Mouse (Mus musculus) heart, postnatal 0 days (tissue): ENCODE measurements around the gene Gtsf1. TPM values are rescaled to one million over a fixed set of nuclear protein-coding genes. Genes with fewer than 3 reads are reported as not detected.

ENCODE experiments used
- ATAC-seq: fragments of 200-750 bp; cut with Nextera tagmentation; 2 replicates; pipeline ENCODE4 v1.8.0; 2017; ENCODE audit warnings: low read depth, moderate number of reproducible peaks, moderate library complexity; ENCODE audit not compliant: insufficient read depth
- DNase-seq: peaks from one replicate; pipeline ENCODE4 v3.0.0-alpha.2; 2016; ENCODE audit warnings: low spot score
- H3K27ac ChIP-seq: fragments of 300-500 bp; sonication (generic); 2 replicates; pipeline ENCODE4 v1.5.1; 2014; ENCODE audit warnings: low read depth, mild to moderate bottlenecking
- H3K27me3 ChIP-seq: fragments of 300-500 bp; sonication (generic); 2 replicates; pipeline ENCODE4 v1.6.1; 2014; ENCODE audit warnings: low read length, mixed read lengths; ENCODE audit not compliant: control insufficient read depth, insufficient read depth
- H3K36me3 ChIP-seq: fragments of 300-500 bp; sonication (generic); replicated peaks from 2 replicates; pipeline ENCODE4 v1.6.1; 2014; ENCODE audit warnings: low read length, mixed read lengths; ENCODE audit not compliant: control insufficient read depth, insufficient read depth
- H3K4me1 ChIP-seq: fragments of 300-500 bp; sonication (generic); 2 replicates; pipeline ENCODE4 v1.6.1; 2014; ENCODE audit warnings: antibody characterized with exemption; ENCODE audit not compliant: control insufficient read depth, insufficient read depth
- H3K4me2 ChIP-seq: fragments of 300-500 bp; sonication (generic); 2 replicates; pipeline ENCODE4 v1.6.1; 2014; ENCODE audit warnings: low read depth, mild to moderate bottlenecking, low read length, moderate library complexity
- H3K4me3 ChIP-seq: fragments of 300-500 bp; sonication (generic); 2 replicates; pipeline ENCODE4 v1.5.1; 2014; ENCODE audit warnings: low read depth, low read length
- H3K9ac ChIP-seq: fragments of 300-500 bp; sonication (generic); replicated peaks from 2 replicates; pipeline ENCODE4 v1.6.1; 2014; ENCODE audit warnings: low read depth, low read length, mixed read lengths
- H3K9me3 ChIP-seq: fragments of 300-500 bp; sonication (generic); replicated peaks from 2 replicates; pipeline ENCODE4 v1.6.1; 2016; ENCODE audit warnings: low read length; ENCODE audit not compliant: control insufficient read depth
- CTCF ChIP-seq: IDR thresholded peaks from 2 replicates; pipeline ENCODE4 v1.5.1; 2016; ENCODE audit warnings: antibody characterized with exemption, control low read depth, low read depth
- EP300 ChIP-seq: IDR thresholded peaks from 2 replicates; pipeline ENCODE4 v1.6.1; 2016; ENCODE audit warnings: antibody characterized with exemption, low read depth
- WGBS: fragments of 180-500 bp; shearing (Covaris S2); extraction: QIAGEN DNeasy Blood & Tissue Kit; methylation state at CpG from one replicate; pipeline ENCODE4 v1.1.7; 2014; 5-methylcytosine and 5-hydroxymethylcytosine counted together
- polyA plus RNA-seq: library from polyadenylated mRNA; unstranded; fragments of >200 nt; fragmentation: Nextera tagmentation; extraction: Ambion mirVana; gene quantifications from 2 replicates; pipeline ENCODE4 v1.2.1, GENCODE M21; 2015
- total RNA-seq: library from RNA; depleted of rRNA; stranded (reverse); fragments of >200 nt; gene quantifications from 2 replicates; pipeline ENCODE4 v1.2.3, GENCODE M21; 2014; ENCODE audit warnings: low replicate concordance

Gene Gtsf1
- total and polyA plus RNA-seq, 2 experiments from 2014 or later = 13.7 TPM; not detected in 1

GRCm38 (mm10) chr15:103375112-103375800, 55.0 kb downstream of the Gtsf1 start:
- WGBS = 91% methylated on average over 4 of the region's 4 CpGs

GRCm38 (mm10) chr15:103372461-103372860, 57.8 kb downstream of the Gtsf1 start:
- no peaks in the 10 kb centered on the region for H3K27me3 ChIP-seq
- H3K9me3 ChIP-seq = no peaks in the 10 kb centered on the region
- H3K4me1 ChIP-seq = peaks cover 25% of the 10 kb centered on the region
- no peak for ATAC-seq
- H3K9ac ChIP-seq = no peak overlapping the region
- H3K27ac ChIP-seq = no peak overlapping the region
- no peak overlapping the region for H3K4me3 ChIP-seq
- no peak overlapping the region for H3K4me2 ChIP-seq
- no peaks in the 10 kb centered on the region for H3K36me3 ChIP-seq
- TF ChIP-seq EP300 = no peak
- TF ChIP-seq CTCF = no peak
- no peak for DNase-seq

More at GRCm38 (mm10) chr15:103375112-103375800, 55.0 kb downstream of the Gtsf1 start:
- Histone ChIP-seq H3K9me3 (no peaks in the 10 kb centered on the region), H3K9ac (no peak overlapping the region), H3K36me3 (no peaks in the 10 kb centered on the region), H3K27ac (no peak overlapping the region), H3K4me1 (peaks cover 43% of the 10 kb centered on the region), H3K4me3 (no peak overlapping the region), H3K4me2 (no peak overlapping the region), H3K27me3 (no peaks in the 10 kb centered on the region)
- no peak for DNase-seq
- TF ChIP-seq CTCF (no peak), EP300 (no peak)
- no peak for ATAC-seq

GRCm38 (mm10) chr15:103371741-103372140, 58.5 kb downstream of the Gtsf1 start:
- H3K4me2 ChIP-seq = no peak overlapping the region
- TF ChIP-seq EP300 (no peak), CTCF (no peak)
- WGBS = 31% methylated on average over 1 of the region's 1 CpGs
- peak; percentile 56; the same call in 1 of the 2 replicates for ATAC-seq
- no peaks in the 10 kb centered on the region for H3K27me3 ChIP-seq
- H3K36me3 ChIP-seq = no peaks in the 10 kb centered on the region
- peaks cover 24% of the 10 kb centered on the region for H3K4me1 ChIP-seq
- H3K4me3 ChIP-seq = no peak overlapping the region
- DNase-seq = no peak
- H3K27ac ChIP-seq = peak overlapping the region; percentile 46; the same call in 1 of the 2 replicates
- no peak overlapping the region for H3K9ac ChIP-seq
- H3K9me3 ChIP-seq = no peaks in the 10 kb centered on the region

- Histone ChIP-seq H3K27ac (peak overlapping the region; percentile 46; the same call in 1 of the 2 replicates), H3K4me2 (no peak overlapping the region), H3K9me3 (no peaks in the 10 kb centered on the region), H3K36me3 (no peaks in the 10 kb centered on the region), H3K4me1 (peaks cover 23% of the 10 kb centered on the region), H3K9ac (no peak overlapping the region), H3K4me3 (no peak overlapping the region), H3K27me3 (no peaks in the 10 kb centered on the region)
- no peak for DNase-seq
- peak; percentile 15; the same call in 1 of the 2 replicates for ATAC-seq
- TF ChIP-seq EP300 = no peak
- no peak for TF ChIP-seq CTCF
- WGBS = 19% methylated on average over 2 of the region's 2 CpGs
These were observed 59.1 kb downstream of the Gtsf1 start for GRCm38 (mm10) chr15:103371208-103371607.

GRCm38 (mm10) chr15:103370462-103370861, 59.8 kb downstream of the Gtsf1 start:
- TF ChIP-seq CTCF (no peak), EP300 (no peak)
- H3K27me3 ChIP-seq = no peaks in the 10 kb centered on the region
- DNase-seq (no peak), ATAC-seq (no peak)
- H3K9me3 ChIP-seq = no peaks in the 10 kb centered on the region
- H3K9ac ChIP-seq = no peak overlapping the region
- no peak overlapping the region for H3K4me3 ChIP-seq
- 42% methylated on average over 4 of the region's 4 CpGs for WGBS
- H3K4me1 ChIP-seq = peaks cover 23% of the 10 kb centered on the region
- H3K4me2 ChIP-seq = no peak overlapping the region
- H3K27ac ChIP-seq = no peak overlapping the region
- H3K36me3 ChIP-seq = no peaks in the 10 kb centered on the region

GRCm38 (mm10) chr15:103369123-103369522, 61.1 kb downstream of the Gtsf1 start:
- no peaks in the 10 kb centered on the region for H3K27me3 ChIP-seq
- no peak overlapping the region for H3K27ac ChIP-seq
- H3K9ac ChIP-seq = no peak overlapping the region
- TF ChIP-seq EP300 = no peak
- TF ChIP-seq CTCF = no peak
- peaks cover 31% of the 10 kb centered on the region for H3K4me1 ChIP-seq
- no peak overlapping the region for H3K4me2 ChIP-seq
- no peaks in the 10 kb centered on the region for H3K9me3 ChIP-seq
- H3K4me3 ChIP-seq = no peak overlapping the region
- no peak for DNase-seq
- 56% methylated on average over 1 of the region's 1 CpGs for WGBS
- no peak for ATAC-seq
- H3K36me3 ChIP-seq = no peaks in the 10 kb centered on the region
